Mouse (Mus musculus) small intestine, adult 2 months (tissue): ENCODE data around the gene Snrk.

ENCODE experiments used
- CTCF ChIP-seq: fragments of 200-500 bp; IDR thresholded peaks from 2 replicates; pipeline ENCODE4 v1.5.1; 2012; ENCODE audit warnings: low read depth, mild to moderate bottlenecking, control low read depth, inconsistent platforms, low read length, moderate library complexity, mixed read lengths; ENCODE audit not compliant: insufficient replicate concordance, insufficient read length; ENCODE audit errors: extremely low read depth
- POLR2A ChIP-seq: fragments of 200-500 bp; IDR thresholded peaks from 2 replicates; pipeline ENCODE4 v1.6.1; 2012; ENCODE audit warnings: low read depth, mild to moderate bottlenecking, control low read depth, inconsistent platforms, low read length, moderate library complexity

GRCm38 (mm10) chr9:122177256-122178220 lies 60.5 kb downstream of the Snrk start:
- TF ChIP-seq CTCF (no peak), POLR2A (no peak)
